Mouse (Mus musculus) midbrain, embryonic 11.5 days (tissue): ENCODE results near the gene Prrt3. TPM values are rescaled to one million over a fixed set of nuclear protein-coding genes. Genes with fewer than 3 reads are reported as not detected.

ENCODE experiments used
- ATAC-seq: fragments of 200-750 bp; cut with Nextera tagmentation; 2 replicates; pipeline ENCODE4 v1.8.0; 2017; ENCODE audit warnings: moderate TSS enrichment, moderate library complexity; ENCODE audit not compliant: low FRiP score
- DNase-seq: peaks from one replicate; pipeline ENCODE4 v3.0.0; 2015; ENCODE audit warnings: low spot score; ENCODE audit errors: missing footprints
- H3K27ac ChIP-seq: fragments of 300-500 bp; sonication (generic); 2 replicates; pipeline ENCODE4 v1.5.1; 2014; ENCODE audit warnings: low read depth, low read length
- H3K27me3 ChIP-seq: fragments of 300-500 bp; sonication (generic); 2 replicates; pipeline ENCODE4 v1.6.1; 2014; ENCODE audit warnings: mild to moderate bottlenecking, low read length, moderate library complexity, mixed read lengths; ENCODE audit not compliant: control insufficient read depth, insufficient read depth
- H3K36me3 ChIP-seq: fragments of 300-500 bp; sonication (generic); 2 replicates; pipeline ENCODE4 v1.6.1; 2014; ENCODE audit warnings: mild to moderate bottlenecking, low read length, moderate library complexity, mixed read lengths; ENCODE audit not compliant: control insufficient read depth, insufficient read depth
- H3K4me1 ChIP-seq: fragments of 300-500 bp; sonication (generic); 2 replicates; pipeline ENCODE4 v1.6.1; 2014; ENCODE audit warnings: low read length; ENCODE audit not compliant: control insufficient read depth, insufficient read depth
- H3K4me2 ChIP-seq: fragments of 300-500 bp; sonication (generic); 2 replicates; pipeline ENCODE4 v1.6.1; 2014; ENCODE audit warnings: mild to moderate bottlenecking, moderate library complexity
- H3K4me3 ChIP-seq: fragments of 300-500 bp; sonication (generic); 2 replicates; pipeline ENCODE4 v1.5.1; 2014; ENCODE audit warnings: low read depth, low read length
- H3K9ac ChIP-seq: fragments of 300-500 bp; sonication (generic); 2 replicates; pipeline ENCODE4 v1.6.1; 2014; ENCODE audit warnings: low read length
- H3K9me3 ChIP-seq: fragments of 300-500 bp; sonication (generic); 2 replicates; pipeline ENCODE4 v1.6.1; 2016; ENCODE audit warnings: low read length; ENCODE audit not compliant: control insufficient read depth
- WGBS: fragments of 180-500 bp; shearing (Covaris S2); extraction: QIAGEN DNeasy Blood & Tissue Kit; methylation state at CpG from one replicate; pipeline ENCODE4 v1.1.7; 2014; 5-methylcytosine and 5-hydroxymethylcytosine counted together
- polyA plus RNA-seq: library from polyadenylated mRNA; unstranded; fragments of >200 nt; fragmentation: Nextera tagmentation; extraction: Ambion mirVana; gene quantifications from 2 replicates; pipeline ENCODE4 v1.2.1, GENCODE M21; 2014

Gene Prrt3
- polyA plus RNA-seq, 1 experiment from 2014 or later = 0.97 TPM

GRCm38 (mm10) chr6:113495071-113495675 is 6.6 kb downstream of the Prrt3 start:
- Histone ChIP-seq H3K4me3 (peak overlapping the region; percentile 30; the same call in 1 of the 2 replicates), H3K4me2 (peak overlapping the region; percentile 48), H3K9ac (0 out of 2 replicates have a peak overlapping the region, but pooled peaks have one; percentile 51), H3K9me3 (no peaks in the 10 kb centered on the region), H3K27me3 (peaks cover 6% of the 10 kb centered on the region), H3K36me3 (peaks cover 9% of the 10 kb centered on the region), H3K4me1 (peaks cover 9% of the 10 kb centered on the region), H3K27ac (no peak overlapping the region)
- DNase-seq (peak; percentile 88), ATAC-seq (no peak)
- 50% methylated on average over 28 of the region's 28 CpGs for WGBS

GRCm38 (mm10) chr6:113494258-113494788 is 7.4 kb downstream of the Prrt3 start:
- peak overlapping the region; percentile 30; the same call in 1 of the 2 replicates for H3K4me3 ChIP-seq
- H3K4me2 ChIP-seq = peak overlapping the region; percentile 48
- H3K27me3 ChIP-seq = peaks cover 6% of the 10 kb centered on the region
- no peaks in the 10 kb centered on the region for H3K9me3 ChIP-seq
- no peak overlapping the region for H3K27ac ChIP-seq
- peaks cover 9% of the 10 kb centered on the region for H3K4me1 ChIP-seq
- peak; percentile 86 for ATAC-seq
- DNase-seq = peak; percentile 98
- 2% methylated on average over 49 of the region's 54 CpGs for WGBS
- peak overlapping the region; percentile 51 for H3K9ac ChIP-seq
- H3K36me3 ChIP-seq = peaks cover 9% of the 10 kb centered on the region

GRCm38 (mm10) chr6:113492101-113492864 is 9.4 kb downstream of the Prrt3 start:
- Histone ChIP-seq H3K9me3 (no peaks in the 10 kb centered on the region), H3K9ac (no peak overlapping the region), H3K4me1 (peaks cover 9% of the 10 kb centered on the region), H3K27ac (no peak overlapping the region), H3K4me2 (no peak overlapping the region), H3K4me3 (no peak overlapping the region), H3K36me3 (peaks cover 9% of the 10 kb centered on the region), H3K27me3 (peaks cover 6% of the 10 kb centered on the region)
- ATAC-seq = no peak
- no peak for DNase-seq
- WGBS = 78% methylated on average over 24 of the region's 24 CpGs

GRCm38 (mm10) chr6:113489410-113489809 is 12.3 kb downstream of the Prrt3 start:
- no peak for DNase-seq
- WGBS = 94% methylated on average over 14 of the region's 14 CpGs
- Histone ChIP-seq H3K9me3 (no peaks in the 10 kb centered on the region), H3K4me3 (no peak overlapping the region), H3K4me2 (no peak overlapping the region), H3K36me3 (peaks cover 9% of the 10 kb centered on the region), H3K9ac (no peak overlapping the region), H3K27me3 (no peaks in the 10 kb centered on the region), H3K4me1 (peaks cover 3% of the 10 kb centered on the region; the same call in 1 of the 2 replicates), H3K27ac (no peak overlapping the region)
- no peak for ATAC-seq

GRCm38 (mm10) chr6:113487125-113487576 is 14.6 kb downstream of the Prrt3 start:
- H3K27me3 ChIP-seq = no peaks in the 10 kb centered on the region
- H3K9ac ChIP-seq = no peak overlapping the region
- 63% methylated on average over 7 of the region's 7 CpGs for WGBS
- peaks cover 7% of the 10 kb centered on the region for H3K36me3 ChIP-seq
- DNase-seq (no peak), ATAC-seq (no peak)
- no peak overlapping the region for H3K4me2 ChIP-seq
- no peak overlapping the region for H3K4me3 ChIP-seq
- H3K9me3 ChIP-seq = no peaks in the 10 kb centered on the region
- H3K27ac ChIP-seq = no peak overlapping the region
- H3K4me1 ChIP-seq = peaks cover 12% of the 10 kb centered on the region

GRCm38 (mm10) chr6:113483729-113484128 is 18.0 kb downstream of the Prrt3 start:
- no peaks in the 10 kb centered on the region for H3K36me3 ChIP-seq
- peaks cover 21% of the 10 kb centered on the region for H3K4me1 ChIP-seq
- no peaks in the 10 kb centered on the region for H3K9me3 ChIP-seq
- peak overlapping the region; percentile 66 for H3K4me3 ChIP-seq
- ATAC-seq (peak; percentile 57), DNase-seq (no peak)
- H3K4me2 ChIP-seq = peak overlapping the region; percentile 88
- WGBS = 8% methylated on average over 10 of the region's 10 CpGs
- no peaks in the 10 kb centered on the region; the same call in 1 of the 2 replicates for H3K27me3 ChIP-seq
- peak overlapping the region; percentile 86 for H3K27ac ChIP-seq
- peak overlapping the region; percentile 88 for H3K9ac ChIP-seq

- H3K36me3 ChIP-seq = no peaks in the 10 kb centered on the region
- peak within 1 kb of the TSS; percentile 88 for H3K4me2 ChIP-seq
- peak within 1 kb of the TSS; percentile 88 for H3K9ac ChIP-seq
- DNase-seq (peak; percentile 99), ATAC-seq (peak; percentile 96)
- H3K4me1 ChIP-seq = peaks cover 21% of the 10 kb centered on the region
- under 1% methylated on average over 26 of the region's 26 CpGs for WGBS
- H3K27ac ChIP-seq = peak within 1 kb of the TSS; percentile 86
- H3K4me3 ChIP-seq = peak within 1 kb of the TSS; percentile 66
- no peaks in the 10 kb centered on the region for H3K9me3 ChIP-seq
- no peaks in the 10 kb centered on the region; the same call in 1 of the 2 replicates for H3K27me3 ChIP-seq
Measured at GRCm38 (mm10) chr6:113483100-113483615, 18.6 kb downstream of the Prrt3 start, which contains the start of gene Creld1. Gene Creld1, plus strand, starts transcription at chr6:113483297.

- peaks cover 21% of the 10 kb centered on the region for H3K4me1 ChIP-seq
- H3K36me3 ChIP-seq = no peaks in the 10 kb centered on the region
- H3K27me3 ChIP-seq = no peaks in the 10 kb centered on the region; the same call in 1 of the 2 replicates
- H3K4me3 ChIP-seq = peak overlapping the region; percentile 66
- DNase-seq = no peak
- ATAC-seq = peak; percentile 65
- H3K9me3 ChIP-seq = no peaks in the 10 kb centered on the region
- H3K9ac ChIP-seq = peak overlapping the region; percentile 88
- WGBS = under 1% methylated on average over 64 of the region's 65 CpGs
- peak overlapping the region; percentile 86 for H3K27ac ChIP-seq
- H3K4me2 ChIP-seq = peak overlapping the region; percentile 88
Measured at GRCm38 (mm10) chr6:113482477-113483099, 19.1 kb downstream of the Prrt3 start.
